Mouse (Mus musculus): ENCODE results near the gene Gm26566.

Gene Gm26566

GRCm38 (mm10) chr4:88721791-88722721 is at the start of gene Gm26566, which contains the start of gene Klhl9:
Gene Gm26566, plus strand, starts transcription at chr4:88721805.
Gene Klhl9, minus strand, starts transcription at chr4:88722465.
- peak; percentile 82 for DNase-seq (ENCODE audit: extremely low read depth, low read depth)

DNA sequence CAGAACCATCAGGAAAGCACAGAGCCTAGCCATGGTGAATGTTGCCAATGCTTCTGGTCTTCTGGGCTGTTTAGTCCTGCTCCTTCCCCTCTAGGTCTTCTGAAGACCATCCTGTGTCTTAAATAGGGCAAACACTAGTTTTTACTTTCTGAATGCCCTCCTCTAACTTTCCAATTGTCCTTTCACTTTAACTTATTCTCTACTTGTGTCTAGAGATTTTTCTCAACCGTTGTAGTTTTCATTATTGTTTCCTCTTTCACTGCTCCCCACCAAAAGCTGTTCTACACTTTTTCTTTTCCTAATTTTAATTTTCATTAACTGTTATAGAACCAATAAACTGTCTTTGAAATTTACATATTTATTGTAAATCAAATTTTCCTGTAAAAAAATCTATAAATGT is 44.8 kb upstream of the Gm26566 start, which contains the start of gene Ifna16:
TSS of gene Ifna16 (minus strand) at position 101 of the 400 bp plus-strand sequence.
- DNase-seq (ENCODE audit: extremely low read depth, low read depth), result no peak

- DNase-seq (ENCODE audit: extremely low read depth, low read depth), result no peak
These were observed 41.2 kb upstream of the Gm26566 start for GRCm38 (mm10) chr4:88680362-88680761.

DNA sequence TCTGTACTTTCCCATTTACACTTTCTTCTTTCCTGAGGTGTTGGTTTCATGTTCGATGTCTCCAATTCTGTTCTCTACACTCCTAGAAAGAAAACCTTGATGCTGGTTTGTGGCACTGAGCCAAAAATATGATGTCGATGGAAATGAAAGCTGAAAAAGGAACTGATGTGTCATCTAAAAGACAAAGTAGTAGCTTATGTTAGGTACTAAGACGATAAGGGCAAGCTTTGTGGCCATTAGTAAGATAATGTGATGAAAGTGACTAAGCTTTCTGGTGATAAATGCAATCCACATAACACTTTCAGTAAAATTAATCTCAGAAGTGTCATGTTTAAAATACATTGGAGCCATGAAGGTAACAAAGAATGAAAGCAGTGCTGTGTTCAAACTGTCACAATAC is 40.3 kb upstream of the Gm26566 start:
- no peak for DNase-seq (ENCODE audit: extremely low read depth, low read depth)

DNA sequence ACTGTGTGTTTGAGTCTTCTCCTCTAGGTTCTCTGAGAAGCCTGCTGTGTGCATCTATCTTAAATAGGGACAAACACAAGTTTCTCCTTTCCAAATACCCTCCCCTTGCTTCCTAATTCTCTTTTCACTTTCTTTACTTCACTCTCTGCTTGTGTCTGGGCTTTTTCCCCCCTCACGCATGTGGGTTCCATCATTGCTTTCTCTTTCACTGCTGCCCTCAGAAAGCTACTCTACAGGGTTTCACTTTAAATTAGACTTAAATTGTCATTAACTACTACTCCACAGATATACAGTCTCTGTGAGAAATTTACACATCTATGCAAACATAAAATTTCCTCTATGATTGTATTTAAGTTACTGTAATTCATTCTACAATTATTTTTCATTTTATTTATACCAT is 37.8 kb upstream of the Gm26566 start, which contains the start of gene Ifna2:
TSS of gene Ifna2 (minus strand) at position 101 of the 400 bp plus-strand sequence.
- no peak for DNase-seq (ENCODE audit: extremely low read depth, low read depth)

- DNase-seq (ENCODE audit: extremely low read depth, low read depth), result no peak
These were observed 30.3 kb upstream of the Gm26566 start, which contains the start of gene Ifnab for GRCm38 (mm10) chr4:88691259-88691658. Gene Ifnab, minus strand, starts transcription at chr4:88691359.

DNA sequence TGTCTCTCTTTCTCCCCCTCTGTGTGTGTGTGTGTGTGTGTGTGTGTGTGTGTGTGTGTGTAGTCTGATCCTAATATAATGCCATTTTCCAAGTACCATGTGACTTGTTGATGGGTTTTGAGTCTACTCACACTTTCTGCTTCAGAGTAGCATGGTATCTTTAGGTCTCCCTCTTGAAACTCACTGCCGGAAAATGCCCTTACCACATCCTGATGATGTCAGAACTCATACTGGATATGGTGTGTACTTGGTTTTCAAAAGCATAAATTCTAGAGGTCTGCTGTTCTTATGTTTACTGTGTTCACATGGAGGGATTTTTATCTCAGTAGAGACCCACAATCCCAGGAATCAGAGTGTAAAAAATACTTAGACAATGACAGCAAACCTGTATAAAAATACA is 29.1 kb upstream of the Gm26566 start:
- no peak for DNase-seq (ENCODE audit: extremely low read depth, low read depth)

- DNase-seq (ENCODE audit: extremely low read depth, low read depth), result no peak
These were observed 28.2 kb upstream of the Gm26566 start for GRCm38 (mm10) chr4:88693392-88693791.

GRCm38 (mm10) chr4:88696237-88696884 is 25.2 kb upstream of the Gm26566 start:
- peak; percentile 40 for DNase-seq (ENCODE audit: extremely low read depth, low read depth)

- DNase-seq (ENCODE audit: extremely low read depth, low read depth), result no peak
These were observed 24.5 kb upstream of the Gm26566 start for GRCm38 (mm10) chr4:88697108-88697507.

GRCm38 (mm10) chr4:88697753-88698152 is 23.9 kb upstream of the Gm26566 start:
- DNase-seq (ENCODE audit: extremely low read depth, low read depth), result no peak

DNA sequence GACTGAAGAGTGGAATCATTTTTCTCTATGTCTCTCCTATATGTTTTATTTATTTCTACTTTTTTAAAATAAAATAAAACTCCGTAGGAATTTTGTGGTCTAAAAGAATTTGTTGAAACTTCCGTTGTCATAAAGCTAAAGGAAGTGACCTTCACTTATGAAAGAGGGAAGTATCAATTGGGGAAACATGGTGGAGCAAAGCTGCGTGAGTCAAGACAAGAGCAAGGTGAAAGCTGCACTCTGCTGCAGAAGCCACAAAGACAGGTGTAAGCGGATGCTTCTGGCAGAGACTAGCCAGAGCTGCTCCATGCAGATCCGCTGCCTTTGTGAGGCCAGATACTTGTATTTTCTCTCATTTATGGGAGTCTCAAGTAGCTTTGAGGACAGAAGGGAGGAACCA is 22.8 kb upstream of the Gm26566 start:
- no peak for DNase-seq (ENCODE audit: extremely low read depth, low read depth)

DNA sequence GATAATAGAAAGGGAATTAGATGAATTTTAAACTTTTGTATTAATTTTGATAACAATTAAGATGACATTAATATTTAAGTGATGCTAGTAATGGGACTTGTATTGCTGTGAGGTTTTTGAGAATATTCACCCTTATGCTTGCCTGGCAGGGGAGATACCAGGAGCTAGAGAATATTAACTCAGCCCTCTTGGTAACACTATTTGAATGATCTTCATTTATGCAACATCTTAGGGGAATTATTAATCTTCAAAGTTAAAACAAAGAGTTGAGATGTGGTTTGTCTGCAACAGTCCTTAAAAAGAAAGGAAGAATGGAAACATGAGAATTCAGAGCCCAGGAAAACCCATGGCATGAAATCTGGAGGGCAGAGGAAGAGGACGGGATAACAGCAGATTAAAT is 22.3 kb upstream of the Gm26566 start:
- no peak for DNase-seq (ENCODE audit: extremely low read depth, low read depth)

DNA sequence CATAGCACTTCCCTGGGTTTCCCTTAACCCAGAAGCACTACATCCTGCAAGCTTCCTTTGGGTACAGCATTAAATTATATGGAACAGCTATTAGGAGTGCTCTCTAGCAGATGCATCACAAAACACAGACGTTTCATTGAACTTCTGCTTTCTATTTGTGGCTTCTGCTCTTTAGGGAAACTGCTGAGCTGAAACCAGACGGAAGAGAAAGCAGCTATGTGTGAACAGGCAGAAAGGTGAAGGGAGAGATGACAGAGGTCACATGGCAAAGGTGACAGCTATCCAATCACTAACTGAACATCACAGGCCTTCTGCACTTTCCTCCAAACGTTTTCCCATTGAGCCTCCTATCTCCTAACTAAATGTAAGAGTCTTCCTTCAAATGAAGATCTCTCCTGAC is 15.7 kb upstream of the Gm26566 start:
- DNase-seq (ENCODE audit: extremely low read depth, low read depth), result no peak

GRCm38 (mm10) chr4:88707128-88707826 is 14.3 kb upstream of the Gm26566 start:
- no peak for DNase-seq (ENCODE audit: extremely low read depth, low read depth)

GRCm38 (mm10) chr4:88714281-88714680 is 7.3 kb upstream of the Gm26566 start:
- DNase-seq (ENCODE audit: extremely low read depth, low read depth), result no peak

DNA sequence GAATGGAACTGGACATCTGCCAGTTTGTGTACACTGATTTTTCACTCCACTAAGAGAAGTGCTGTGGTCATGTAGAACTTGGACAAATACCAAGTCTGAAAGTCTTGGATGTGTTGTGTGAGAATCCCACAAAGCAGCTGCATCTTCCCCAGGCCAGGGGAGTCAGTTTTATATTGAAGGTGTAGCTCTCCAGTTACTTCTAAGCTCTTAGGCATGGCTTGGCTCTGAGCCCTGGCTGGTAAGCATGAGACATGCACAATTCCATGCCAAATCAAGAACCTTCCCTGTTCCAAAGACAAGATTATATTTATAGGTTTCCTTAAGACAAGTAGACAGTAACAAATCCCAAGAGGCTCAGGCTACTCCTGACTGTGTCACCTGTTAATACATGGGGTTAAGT is 6.5 kb upstream of the Gm26566 start:
- DNase-seq (ENCODE audit: extremely low read depth, low read depth), result no peak

- DNase-seq (ENCODE audit: extremely low read depth, low read depth), result no peak
These were observed 2.9 kb upstream of the Gm26566 start for GRCm38 (mm10) chr4:88718715-88719114.

DNA sequence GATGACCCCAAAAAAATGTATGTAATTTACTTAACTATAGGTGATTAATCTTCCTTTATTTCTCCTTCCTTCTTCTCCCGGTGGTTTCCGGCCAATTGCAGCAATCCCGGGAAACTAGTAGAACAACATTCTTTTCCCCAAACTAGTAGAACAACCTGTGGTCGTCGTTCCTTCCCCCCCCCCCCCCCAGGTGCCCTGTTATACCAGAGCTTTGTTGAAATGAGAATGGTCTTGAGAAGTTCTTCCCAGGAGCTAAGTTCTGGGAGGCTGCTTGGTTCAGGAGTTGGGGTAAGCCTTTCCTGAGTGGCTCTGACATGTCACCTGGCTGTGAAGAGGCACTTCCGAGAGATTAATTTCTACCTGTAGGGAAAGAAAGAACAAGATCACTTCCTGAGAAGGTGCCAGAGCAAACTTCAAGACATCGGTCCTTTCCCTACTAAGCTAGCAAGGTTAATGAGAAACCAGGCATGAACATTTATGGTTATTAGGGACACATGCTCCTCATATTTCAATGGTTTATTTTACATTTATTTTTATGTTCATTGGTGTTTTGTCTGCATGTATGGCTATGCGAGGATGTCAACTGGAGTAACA is 2.0 kb downstream of the Gm26566 start:
- no peak for DNase-seq (ENCODE audit: extremely low read depth, low read depth)

DNA sequence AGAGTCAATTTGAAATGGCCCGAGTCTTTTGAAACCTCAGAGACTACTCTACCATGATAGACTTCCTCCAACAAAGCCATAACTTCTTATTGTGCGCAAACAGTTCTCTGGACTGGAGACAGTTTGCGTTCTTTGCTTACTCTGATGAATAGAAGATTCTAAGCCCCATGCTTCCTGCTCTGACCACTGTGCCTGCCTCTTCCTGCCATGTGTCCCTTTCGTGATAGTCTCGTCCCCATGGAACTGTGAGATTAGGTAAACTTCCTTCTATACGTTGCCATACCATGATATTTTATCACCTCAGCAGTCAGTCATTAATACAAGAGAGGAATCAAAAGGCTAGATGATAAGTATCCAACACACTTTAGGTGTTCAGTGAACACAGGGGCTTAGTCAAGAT is 5.1 kb downstream of the Gm26566 start:
- DNase-seq (ENCODE audit: extremely low read depth, low read depth), result no peak

- DNase-seq (ENCODE audit: extremely low read depth, low read depth), result no peak
These were observed 5.7 kb downstream of the Gm26566 start for GRCm38 (mm10) chr4:88727324-88727723.

Data from MEL-GATA-1-ER (cell line).